Mouse (Mus musculus) inflammation-experienced regulatory T-cells (primary cell): ENCODE results near the gene Tmem30b. TPM values are rescaled to one million over a fixed set of nuclear protein-coding genes. Genes with fewer than 3 reads are reported as not detected.

ENCODE experiments used
- polyA plus RNA-seq, 2 experiments: library from polyadenylated mRNA; unstranded; fragments of 100-300 nt; shearing (Covaris generic); gene quantifications; one replicate each; pipeline ENCODE4 v1.2.1; 2017

Gene Tmem30b
- polyA plus RNA-seq: under 1 TPM in 1 of 2 experiments, not detected in 1; 0.58 TPM

DNA sequence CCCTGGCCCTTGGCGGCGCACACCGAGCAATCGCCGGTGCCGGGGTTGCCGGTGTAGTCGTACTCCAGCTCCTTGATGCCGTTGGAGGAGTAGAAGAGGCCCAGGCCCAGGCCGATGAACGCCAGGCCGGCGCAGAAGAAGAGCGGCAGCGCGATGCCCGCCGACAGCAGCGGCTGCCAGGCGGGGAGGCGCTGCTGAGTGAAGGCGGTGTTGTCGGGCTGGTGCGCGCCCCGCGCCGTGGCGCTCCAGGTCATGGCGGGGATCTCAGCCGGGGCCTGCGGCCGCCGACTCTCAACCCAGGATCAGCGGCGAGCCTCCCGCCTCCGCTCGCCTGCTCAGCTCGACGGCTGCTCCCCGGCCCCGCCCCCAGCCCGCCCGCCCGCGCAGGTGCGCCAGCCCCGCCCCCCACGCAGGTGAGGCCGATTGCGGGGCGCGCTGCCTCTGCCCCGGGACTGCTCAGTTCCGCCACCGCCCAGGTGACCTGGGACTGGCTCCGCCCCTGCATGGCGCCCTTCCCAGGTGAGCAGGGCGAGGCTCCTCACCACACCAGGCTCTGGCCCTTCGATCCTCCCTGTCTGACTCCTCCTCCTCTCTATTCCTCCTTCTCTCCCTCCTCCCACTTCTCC, at the start of gene Tmem30b:
Gene Tmem30b, minus strand, starts transcription at position 307 of the 626 bp plus-strand sequence.

DNA sequence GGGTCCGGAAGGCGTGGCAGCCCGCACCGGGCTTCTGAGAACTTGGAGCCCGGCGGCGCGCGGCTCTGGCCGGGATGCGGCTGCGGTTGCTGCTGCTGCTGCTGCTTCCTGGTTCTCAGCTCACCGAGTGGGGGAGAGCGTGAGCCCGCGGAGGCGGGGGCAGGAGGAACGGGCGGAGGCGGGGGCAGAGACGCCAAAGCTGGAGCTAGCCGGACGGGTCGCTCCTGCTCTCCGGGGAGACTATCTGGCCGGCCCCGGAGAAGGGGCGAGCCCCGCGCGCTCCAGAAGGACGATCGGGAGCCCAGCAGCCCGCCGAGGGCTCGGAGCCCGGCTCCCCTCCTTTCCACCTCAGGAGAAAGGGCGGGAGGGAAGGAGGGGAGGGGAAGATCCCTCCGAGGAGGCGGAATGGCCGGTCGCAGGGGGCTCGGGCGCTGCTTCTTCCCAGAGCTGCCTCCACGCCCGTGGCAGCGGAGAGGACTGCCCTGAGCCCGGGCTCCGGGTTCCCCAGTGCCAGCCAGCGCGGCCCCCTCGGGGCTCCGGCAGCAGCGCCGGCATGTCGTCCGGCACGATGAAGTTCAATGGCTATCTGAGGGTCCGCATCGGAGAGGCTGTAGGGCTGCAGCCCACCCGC, 38.5 kb upstream of the Tmem30b start, which contains the start of gene Prkch:
Gene Prkch, plus strand, starts transcription at position 187 of the 631 bp plus-strand sequence.

Other genes starting within 250 kb of the Tmem30b start
- gene Prkch, start 38.4 kb upstream of the Tmem30b start, polyA plus RNA-seq: 100 to 1,000 TPM; 380 to 428 TPM